In the genomic region with DNA sequence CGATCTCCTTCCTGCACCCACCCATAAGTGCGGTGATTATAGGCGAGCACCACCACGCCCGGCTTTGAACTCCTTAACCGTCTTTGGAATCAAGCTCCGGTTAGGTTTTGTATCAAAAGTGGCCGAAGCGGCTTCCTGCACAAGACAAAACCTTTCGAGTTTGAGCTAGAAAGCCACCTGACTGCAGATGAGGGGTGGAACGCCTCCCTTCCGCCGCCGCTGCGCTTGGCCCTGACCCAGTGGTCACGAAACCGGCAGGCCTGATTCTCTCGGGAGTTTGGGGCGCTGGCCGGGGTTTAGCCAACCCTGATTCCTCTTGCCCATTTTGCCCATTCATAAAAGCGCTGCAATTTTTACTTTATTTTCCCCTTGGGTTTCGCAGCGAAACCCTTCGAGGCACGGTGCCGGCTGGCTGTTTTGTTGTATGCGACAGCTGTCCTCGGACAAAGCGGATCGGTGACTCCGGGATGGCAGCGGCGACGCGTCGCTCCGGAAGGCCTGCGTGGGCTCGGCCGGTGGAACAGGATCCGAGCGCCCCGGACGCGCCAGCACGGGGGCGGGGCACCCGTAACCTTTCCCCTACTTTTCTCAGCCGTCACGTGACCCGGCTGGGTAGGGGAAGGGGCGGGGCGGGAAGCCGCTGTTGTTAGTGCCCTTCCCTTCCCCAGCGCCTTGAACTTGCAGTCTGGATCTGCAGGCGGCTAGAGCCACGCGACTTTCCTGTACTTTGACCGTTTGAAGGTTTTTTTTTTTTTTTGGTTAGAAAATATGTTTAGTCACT, we compare ENCODE assay signal across 8 mouse cellular contexts. TPM values are rescaled to one million over a fixed set of nuclear protein-coding genes. Genes with fewer than 3 reads are reported as not detected.
DNase-seq lines count a peak whose midpoint lies in the region; ATAC-seq and TF ChIP-seq lines count a peak whose summit lies in the region.

No protein-coding gene starts in this region.

- H3K9me3 ChIP-seq in forebrain, embryonic 13.5 days (replicated peaks), result no peaks in the 10 kb centered on the region
- no peaks in the 10 kb centered on the region for H3K9me3 ChIP-seq in lung, embryonic 15.5 days

- H3K4me3 ChIP-seq in forebrain, embryonic 13.5 days, result peak overlapping the region; percentile 51
- peak overlapping the region; percentile 59 for H3K4me3 ChIP-seq in lung, embryonic 15.5 days
- H3K4me3 ChIP-seq in olfactory bulb, adult 2 months (ENCODE audit: insufficient read depth, low read depth, low read length), result peak overlapping the region; percentile 56

- peak; percentile 79 for ATAC-seq in forebrain, embryonic 13.5 days
- peak; percentile 75 for ATAC-seq in lung, embryonic 15.5 days (ENCODE audit: borderline replicate concordance, extremely low read depth, low FRiP score, low TSS enrichment)

- TF ChIP-seq CTCF in olfactory bulb, adult 2 months (IDR thresholded peaks at IDR 0.05; ENCODE audit: insufficient read depth, low read depth, low read length), result no peak

- peaks cover 40% of the 10 kb centered on the region for H3K4me1 ChIP-seq in forebrain, embryonic 13.5 days
- peaks cover 42% of the 10 kb centered on the region for H3K4me1 ChIP-seq in lung, embryonic 15.5 days
- H3K4me1 ChIP-seq in olfactory bulb, adult 2 months (ENCODE audit: control insufficient read depth, insufficient read depth, low read length), result peaks cover 31% of the 10 kb centered on the region

- intact Hi-C loops in heart, postnatal 14 days (cut with DNase I), result loop anchor here (5.0 to 10.0 kb wide), 3 partner anchors 43 to 360 kb away; partner anchors contain the start of genes Ighmbp2, Lrp5, Mrpl21 and Ppp6r3

- H3K27me3 ChIP-seq in forebrain, embryonic 13.5 days, result peaks cover 41% of the 10 kb centered on the region
- no peaks in the 10 kb centered on the region for H3K27me3 ChIP-seq in lung, embryonic 15.5 days

- TF ChIP-seq POLR2A in olfactory bulb, adult 2 months (IDR thresholded peaks at IDR 0.05; ENCODE audit: insufficient read depth, low read depth, low read length), result peak; percentile 20; the same call in 1 of the 2 replicates

- DNase-seq in ES-CJ7 (ENCODE audit: low read depth, low spot score), result peak; percentile 90
- DNase-seq in c-Kit-positive CD71-positive TER-119-negative erythroid progenitor cells, embryonic 14.5 days (ENCODE audit: low read depth), result peak; percentile 89
- peak; percentile 94 to 97 for DNase-seq in heart, postnatal 14 days
- DNase-seq in layer of hippocampus, adult 18-20 months (ENCODE audit: low spot score in 2 of 2), result peak; percentile 42 to 64
- peak; percentile 94 for DNase-seq in thymus, postnatal 0 days (ENCODE audit: low spot score)

- H3K27ac ChIP-seq in forebrain, embryonic 13.5 days, result peak overlapping the region; percentile 85
- peak overlapping the region; percentile 92 for H3K27ac ChIP-seq in lung, embryonic 15.5 days
- H3K27ac ChIP-seq in olfactory bulb, adult 2 months (ENCODE audit: insufficient read depth, low read depth, low read length), result peak overlapping the region; percentile 78

- WGBS in forebrain, embryonic 13.5 days, result under 1% methylated on average over 58 of the region's 59 CpGs
- WGBS in lung, embryonic 15.5 days, result under 1% methylated on average over 59 of the region's 59 CpGs
- 2% methylated on average over 59 of the region's 59 CpGs for WGBS in olfactory bulb, adult 2 months

- peak overlapping the region; percentile 96 for H3K4me2 ChIP-seq in forebrain, embryonic 13.5 days
- peak overlapping the region; percentile 99 for H3K4me2 ChIP-seq in lung, embryonic 15.5 days

- no peaks in the 10 kb centered on the region for H3K36me3 ChIP-seq in forebrain, embryonic 13.5 days (ENCODE audit: poor library complexity, severe bottlenecking)
- no peaks in the 10 kb centered on the region for H3K36me3 ChIP-seq in lung, embryonic 15.5 days

- H3K9ac ChIP-seq in forebrain, embryonic 13.5 days, result peak overlapping the region; percentile 68
- peak overlapping the region; percentile 44 for H3K9ac ChIP-seq in lung, embryonic 15.5 days

RNA-seq across cellular contexts. Expression of gene Cpt1a, which starts 3.0 kb away (rescaled TPM):
- polyA plus RNA-seq in forebrain, embryonic 13.5 days (2015; fragmentation: Nextera tagmentation; extraction: Ambion mirVana), result 11.0 and 12.2 TPM in 2 replicates
- total RNA-seq in heart, postnatal 14 days (2021), result 10 to 100 TPM; 80.3 to 87.5 TPM
- total RNA-seq in layer of hippocampus, adult 18-20 months (2021), result 10 to 100 TPM; 24.3 to 24.7 TPM
- polyA plus RNA-seq in lung, embryonic 15.5 days (2015; fragmentation: Nextera tagmentation; extraction: Ambion mirVana), result 20.9 and 21.6 TPM in 2 replicates
- polyA plus RNA-seq in olfactory bulb, adult 2 months (2012; ENCODE audit: insufficient read depth, insufficient read length, low replicate concordance, missing spikeins), result not detected in 2 replicates
- 54.7 and 60.1 TPM in 2 replicates for polyA plus RNA-seq in thymus, postnatal 0 days (2015; fragmentation: Nextera tagmentation; extraction: Ambion mirVana)

RNA-seq across cellular contexts. Expression of gene Ighmbp2, which starts 42.3 kb away (rescaled TPM):
- polyA plus RNA-seq in forebrain, embryonic 13.5 days (2015; fragmentation: Nextera tagmentation; extraction: Ambion mirVana), result 10.6 and 12.3 TPM in 2 replicates
- total RNA-seq in heart, postnatal 14 days (2021), result 1 to 10 TPM; 2.9 to 3.8 TPM
- total RNA-seq in layer of hippocampus, adult 18-20 months (2021), result 10 to 100 TPM in 1 of 2 experiments, 1 to 10 TPM in 1; 9.8 to 10.6 TPM
- polyA plus RNA-seq in lung, embryonic 15.5 days (2015; fragmentation: Nextera tagmentation; extraction: Ambion mirVana), result 10.2 and 10.9 TPM in 2 replicates
- not detected in 2 replicates for polyA plus RNA-seq in olfactory bulb, adult 2 months (2012; ENCODE audit: insufficient read depth, insufficient read length, low replicate concordance, missing spikeins)
- polyA plus RNA-seq in thymus, postnatal 0 days (2015; fragmentation: Nextera tagmentation; extraction: Ambion mirVana), result 10.0 and 10.6 TPM in 2 replicates

RNA-seq across cellular contexts. Expression of gene Mrpl21, which starts 42.4 kb away (rescaled TPM):
- 127 and 133 TPM in 2 replicates for polyA plus RNA-seq in forebrain, embryonic 13.5 days (2015; fragmentation: Nextera tagmentation; extraction: Ambion mirVana)
- total RNA-seq in heart, postnatal 14 days (2021), result 10 to 100 TPM; 77.3 to 80.9 TPM
- 10 to 100 TPM; 47.2 to 58.4 TPM for total RNA-seq in layer of hippocampus, adult 18-20 months (2021)
- 113 and 119 TPM in 2 replicates for polyA plus RNA-seq in lung, embryonic 15.5 days (2015; fragmentation: Nextera tagmentation; extraction: Ambion mirVana)
- polyA plus RNA-seq in olfactory bulb, adult 2 months (2012; ENCODE audit: insufficient read depth, insufficient read length, low replicate concordance, missing spikeins), result not detected in 2 replicates
- 129 and 137 TPM in 2 replicates for polyA plus RNA-seq in thymus, postnatal 0 days (2015; fragmentation: Nextera tagmentation; extraction: Ambion mirVana)

Comparison
In these comparisons a context has a peak if more than half of its experiments do, and no peak if none do; other contexts are left out.
1. Peak in every context shown above with its lines: DNase-seq, ATAC-seq, H3K4me3 ChIP-seq and H3K27ac ChIP-seq.
2. RNA of gene Ighmbp2, which starts 42.3 kb away (polyA plus RNA-seq): 10.6 to 12.3 TPM in forebrain, embryonic 13.5 days, 10.0 to 10.6 TPM in thymus, postnatal 0 days and 10.2 to 10.9 TPM in lung, embryonic 15.5 days; not detected in olfactory bulb, adult 2 months; every median in the first group is over 10 times any median in the second.